Mouse (Mus musculus) duodenum, adult 2 months (tissue): Measurements from ENCODE around the gene Uqcr10. TPM values are rescaled to one million over a fixed set of nuclear protein-coding genes. Genes with fewer than 3 reads are reported as not detected.

Experiments
- polyA plus RNA-seq: library from polyadenylated mRNA; depleted of rRNA; stranded (reverse); fragments of >200 nt; gene quantifications from 2 replicates; pipeline ENCODE4 v1.2.3, GENCODE M21; 2012; ENCODE audit warnings: low replicate concordance; rRNA removed

Uqcr10 gene
- polyA plus RNA-seq: 1,082 and 1,119 TPM in 2 replicates

DNA sequence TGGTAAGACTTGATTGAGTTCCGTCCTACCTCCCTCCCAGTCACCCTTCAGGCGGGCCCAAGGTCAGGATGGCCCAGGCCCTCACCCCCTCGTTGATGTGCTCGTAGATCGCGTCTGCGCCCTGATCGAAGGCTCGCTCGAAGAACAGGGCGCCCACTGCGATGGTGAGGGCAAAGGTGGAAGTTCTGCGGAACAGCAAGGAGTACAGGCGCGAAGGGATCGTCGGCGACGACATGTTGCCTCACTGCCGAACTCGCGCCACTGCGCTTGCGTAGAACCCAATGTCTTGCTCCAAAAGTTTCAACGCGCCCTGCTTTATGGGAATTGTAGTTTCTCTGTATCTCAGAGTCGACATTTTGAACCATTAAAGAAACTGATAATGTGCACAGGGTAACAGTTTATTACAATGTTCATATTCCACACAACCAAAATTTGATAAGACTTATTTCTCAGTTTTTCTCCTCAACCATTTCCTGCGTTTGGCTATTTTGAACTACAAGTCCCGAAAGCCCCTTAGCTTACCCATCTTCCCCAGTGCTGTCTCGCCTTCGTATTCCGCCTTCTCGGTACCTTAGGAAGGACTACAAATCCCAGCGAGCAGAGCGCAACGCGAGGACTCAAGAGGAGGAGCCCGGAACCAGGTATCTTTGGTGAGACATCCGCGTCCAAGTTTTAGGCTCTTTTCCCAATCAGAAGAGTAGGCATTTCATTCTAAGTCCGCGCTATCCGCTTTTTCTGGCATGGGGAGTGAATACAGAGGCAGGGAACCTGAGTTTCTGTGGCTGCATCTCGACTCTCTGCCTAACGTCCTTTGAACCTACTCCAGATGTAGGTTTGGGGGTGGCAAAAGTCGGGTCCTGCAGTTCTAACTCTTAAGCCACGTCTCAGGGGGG, at the start of gene Uqcr10, which contains the start of gene Zmat5:
Uqcr10 (minus strand) TSS at position 271 of the 893 bp plus-strand sequence.
Zmat5 (plus strand) TSS at position 607 of the 893 bp plus-strand sequence.

DNA sequence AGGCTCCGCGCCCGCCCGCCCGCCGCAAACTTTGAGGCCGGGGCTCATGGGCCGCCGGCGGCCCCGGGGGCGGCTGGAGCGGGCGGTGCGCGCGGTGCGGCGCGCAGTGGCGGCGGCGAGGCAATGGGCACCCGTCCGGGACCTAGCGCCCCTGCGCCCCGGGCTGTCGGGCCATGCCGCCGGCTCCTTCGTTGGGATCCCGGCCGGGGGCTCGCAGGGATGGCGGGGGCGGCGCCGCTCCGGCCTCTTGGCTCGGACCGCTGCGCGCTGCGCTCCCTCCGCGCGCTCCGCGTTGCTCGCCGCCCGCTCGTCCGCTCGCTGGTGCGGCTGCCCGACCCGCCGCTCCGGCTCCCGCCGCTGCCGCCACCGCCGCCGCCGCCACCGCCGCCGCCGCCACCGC, 42.6 kb upstream of the Uqcr10 start, which contains the start of gene Cabp7:
Cabp7 (minus strand) TSS at position 46 of the 400 bp plus-strand sequence.

Other genes starting within 250 kb of the Uqcr10 start
- 11.4 and 14.5 TPM in 2 replicates for gene Mtmr3, start 109.5 kb downstream of the Uqcr10 start, polyA plus RNA-seq
- not detected in 2 replicates for gene Gm11032, start 84.3 kb downstream of the Uqcr10 start, polyA plus RNA-seq
- 8.0 and 8.9 TPM in 2 replicates for gene Ascc2, start 66.6 kb downstream of the Uqcr10 start, polyA plus RNA-seq
- 39.5 and 69.7 TPM in 2 replicates for gene Zmat5, start 336 bp upstream of the Uqcr10 start, polyA plus RNA-seq
- 0.05 TPM in 1 of 2 replicates, not detected in the other for gene Cabp7, start 42.4 kb upstream of the Uqcr10 start, polyA plus RNA-seq
- 31.9 and 48.6 TPM in 2 replicates for gene Nf2, start 145.2 kb upstream of the Uqcr10 start, polyA plus RNA-seq
- 27.8 and 38.4 TPM in 2 replicates for gene Nipsnap1, start 169.6 kb upstream of the Uqcr10 start, polyA plus RNA-seq
- gene Thoc5, start 191.0 kb upstream of the Uqcr10 start, polyA plus RNA-seq: 6.8 and 7.5 TPM in 2 replicates
- 0.12 and 0.39 TPM in 2 replicates for gene Nefh, start 243.7 kb upstream of the Uqcr10 start, polyA plus RNA-seq